Mouse (Mus musculus) kidney, embryonic 14.5 days (tissue): ENCODE results near the gene G3bp1. TPM values are rescaled to one million over a fixed set of nuclear protein-coding genes. Genes with fewer than 3 reads are reported as not detected.

ENCODE experiments used
- ATAC-seq: fragments of 200-750 bp; cut with Nextera tagmentation; 2 replicates; pipeline ENCODE4 v1.8.0; 2017; ENCODE audit warnings: moderate number of reproducible peaks, mild to moderate bottlenecking, moderate TSS enrichment, moderate library complexity; ENCODE audit not compliant: low FRiP score, low TSS enrichment
- H3K27ac ChIP-seq: fragments of 300-500 bp; sonication (generic); 2 replicates; pipeline ENCODE4 v1.5.1; 2014; ENCODE audit warnings: low read depth, mild to moderate bottlenecking, low read length, moderate library complexity, mixed read lengths
- H3K27me3 ChIP-seq: fragments of 300-500 bp; sonication (generic); 2 replicates; pipeline ENCODE4 v1.6.1; 2014; ENCODE audit warnings: mild to moderate bottlenecking, low read length; ENCODE audit not compliant: control insufficient read depth, insufficient read depth
- H3K36me3 ChIP-seq: fragments of 300-500 bp; sonication (generic); 2 replicates; pipeline ENCODE4 v1.6.1; 2014; ENCODE audit warnings: low read length, mixed read lengths; ENCODE audit not compliant: control insufficient read depth, insufficient read depth
- H3K4me1 ChIP-seq: fragments of 300-500 bp; sonication (generic); 2 replicates; pipeline ENCODE4 v1.6.1; 2014; ENCODE audit warnings: low read length, mixed read lengths; ENCODE audit not compliant: control insufficient read depth, insufficient read depth
- H3K4me2 ChIP-seq: fragments of 300-500 bp; sonication (generic); replicated peaks from 2 replicates; pipeline ENCODE4 v1.6.1; 2014; ENCODE audit warnings: low read depth, mild to moderate bottlenecking, low read length
- H3K4me3 ChIP-seq: fragments of 300-500 bp; sonication (generic); 2 replicates; pipeline ENCODE4 v1.5.1; 2014; ENCODE audit warnings: mild to moderate bottlenecking, low read length
- H3K9ac ChIP-seq: fragments of 300-500 bp; sonication (generic); 2 replicates; pipeline ENCODE4 v1.6.1; 2014; ENCODE audit warnings: low read depth, mild to moderate bottlenecking, low read length, moderate library complexity
- H3K9me3 ChIP-seq: fragments of 300-500 bp; sonication (generic); 2 replicates; pipeline ENCODE4 v1.6.1; 2016; ENCODE audit warnings: low read length; ENCODE audit not compliant: control insufficient read depth
- WGBS: fragments of 180-500 bp; shearing (Covaris S2); extraction: QIAGEN DNeasy Blood & Tissue Kit; methylation state at CpG from one replicate; pipeline ENCODE4 v1.1.7; 2014; 5-methylcytosine and 5-hydroxymethylcytosine counted together
- polyA plus RNA-seq: library from polyadenylated mRNA; unstranded; fragments of >200 nt; fragmentation: Nextera tagmentation; extraction: Ambion mirVana; gene quantifications from 2 replicates; pipeline ENCODE4 v1.2.1, GENCODE M21; 2014

The G3bp1 gene
- polyA plus RNA-seq, 1 experiment from 2014 or later, result 230 TPM

DNA sequence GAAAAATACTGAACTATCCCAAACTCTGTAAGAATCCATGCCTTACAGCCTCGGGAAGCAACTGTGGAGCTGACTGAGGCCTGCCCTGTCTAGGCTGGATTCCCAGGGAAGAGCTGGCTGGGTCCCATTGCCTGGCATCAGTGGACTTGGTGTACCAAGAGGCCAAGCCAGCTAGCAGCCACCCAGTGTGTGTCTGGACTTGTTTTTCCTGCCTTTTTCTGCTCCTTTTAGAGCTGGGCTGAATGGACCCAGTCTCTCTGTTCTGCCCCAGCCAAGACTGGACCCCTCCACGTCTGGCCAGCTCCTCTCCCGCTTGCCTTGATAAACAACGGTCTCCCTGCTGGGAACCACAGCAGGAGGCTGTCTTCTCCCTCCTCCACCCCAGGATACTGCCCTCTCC is 31.5 kb upstream of the G3bp1 start:
- H3K4me1 ChIP-seq, result no peaks in the 10 kb centered on the region
- H3K9me3 ChIP-seq, result no peaks in the 10 kb centered on the region
- ATAC-seq, result no peak
- H3K27me3 ChIP-seq, result no peaks in the 10 kb centered on the region
- H3K4me3 ChIP-seq, result no peak overlapping the region
- peak overlapping the region; percentile 14; the same call in 1 of the 2 replicates for H3K9ac ChIP-seq
- H3K4me2 ChIP-seq, result no peak overlapping the region
- WGBS, result 48% methylated on average over 4 of the region's 4 CpGs
- no peak overlapping the region for H3K27ac ChIP-seq
- no peaks in the 10 kb centered on the region for H3K36me3 ChIP-seq

DNA sequence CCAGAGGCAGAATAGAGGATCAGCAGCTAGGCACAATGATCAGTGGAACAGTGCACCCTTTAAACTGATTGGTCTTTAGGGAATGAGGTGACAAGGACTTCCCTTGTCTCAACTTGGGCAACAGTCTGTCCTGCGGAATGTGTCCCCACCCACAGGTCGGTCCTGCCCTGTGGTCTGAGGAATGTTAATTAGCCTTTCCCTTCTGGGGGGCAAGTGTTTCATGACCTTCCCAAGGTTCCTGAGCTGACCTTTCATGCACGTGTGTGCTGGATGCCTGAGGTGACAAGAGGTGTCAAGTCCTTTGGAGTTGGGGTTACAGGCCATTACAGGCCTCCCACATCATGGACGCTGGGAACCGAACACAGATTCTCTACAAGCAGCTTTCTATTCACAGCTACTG is 29.8 kb upstream of the G3bp1 start:
- Histone ChIP-seq H3K9me3 (no peaks in the 10 kb centered on the region), H3K9ac (no peak overlapping the region), H3K36me3 (no peaks in the 10 kb centered on the region), H3K4me2 (no peak overlapping the region), H3K27me3 (no peaks in the 10 kb centered on the region), H3K4me3 (no peak overlapping the region), H3K4me1 (no peaks in the 10 kb centered on the region), H3K27ac (no peak overlapping the region)
- WGBS, result 52% methylated on average over 5 of the region's 5 CpGs
- no peak for ATAC-seq

DNA sequence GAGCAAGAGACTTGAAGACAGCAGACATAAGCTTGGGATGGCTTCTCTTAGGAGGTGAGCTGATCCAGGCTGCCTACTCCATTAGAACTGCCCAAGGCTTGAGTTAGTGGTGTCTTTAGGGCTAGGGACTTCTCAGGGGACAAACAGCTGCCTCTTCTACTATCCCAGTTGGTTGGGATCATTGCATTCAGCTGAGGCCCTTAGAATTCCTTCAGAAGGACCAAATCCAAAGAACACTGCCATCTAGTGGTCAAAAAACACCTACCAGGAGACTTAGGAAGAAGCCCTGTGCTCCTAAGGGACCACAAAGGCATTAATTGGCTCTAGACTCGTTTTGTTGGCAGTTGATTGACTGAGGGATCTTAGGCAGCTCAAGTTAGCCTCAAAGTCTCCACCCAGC is 24.7 kb upstream of the G3bp1 start:
- Histone ChIP-seq H3K4me2 (no peak overlapping the region), H3K36me3 (peaks cover 13% of the 10 kb centered on the region), H3K27me3 (no peaks in the 10 kb centered on the region), H3K4me1 (no peaks in the 10 kb centered on the region), H3K4me3 (no peak overlapping the region), H3K9me3 (no peaks in the 10 kb centered on the region), H3K9ac (no peak overlapping the region), H3K27ac (no peak overlapping the region)
- ATAC-seq, result peak; percentile 20; the same call in 1 of the 2 replicates
- WGBS, result 0% methylated on average over 1 of the region's 1 CpGs

DNA sequence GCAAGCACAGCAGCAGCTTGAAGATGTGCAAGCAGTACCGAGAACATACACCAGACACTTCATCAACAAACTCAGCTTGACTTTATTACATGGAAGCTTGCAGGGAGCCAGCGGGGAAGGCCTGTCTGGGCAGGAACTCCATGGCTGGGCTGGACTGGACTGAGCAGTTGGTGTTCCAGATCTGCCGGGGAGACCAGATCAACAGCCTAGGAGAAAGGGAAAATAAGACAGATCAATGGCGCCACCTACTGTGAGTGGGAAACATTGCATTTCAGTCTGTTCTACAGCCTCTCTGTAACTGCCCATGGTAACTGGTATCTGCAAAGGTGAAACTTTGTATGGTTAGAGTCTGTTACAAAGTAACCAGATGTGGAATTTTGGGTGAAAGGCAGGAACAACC is 22.9 kb upstream of the G3bp1 start:
- ATAC-seq, result peak; percentile 68
- no peak overlapping the region for H3K9ac ChIP-seq
- H3K4me2 ChIP-seq, result no peak overlapping the region
- no peaks in the 10 kb centered on the region for H3K9me3 ChIP-seq
- no peaks in the 10 kb centered on the region for H3K27me3 ChIP-seq
- WGBS, result 21% methylated on average over 4 of the region's 4 CpGs
- peaks cover 27% of the 10 kb centered on the region for H3K36me3 ChIP-seq
- no peaks in the 10 kb centered on the region for H3K4me1 ChIP-seq
- H3K4me3 ChIP-seq, result no peak overlapping the region
- H3K27ac ChIP-seq, result no peak overlapping the region

DNA sequence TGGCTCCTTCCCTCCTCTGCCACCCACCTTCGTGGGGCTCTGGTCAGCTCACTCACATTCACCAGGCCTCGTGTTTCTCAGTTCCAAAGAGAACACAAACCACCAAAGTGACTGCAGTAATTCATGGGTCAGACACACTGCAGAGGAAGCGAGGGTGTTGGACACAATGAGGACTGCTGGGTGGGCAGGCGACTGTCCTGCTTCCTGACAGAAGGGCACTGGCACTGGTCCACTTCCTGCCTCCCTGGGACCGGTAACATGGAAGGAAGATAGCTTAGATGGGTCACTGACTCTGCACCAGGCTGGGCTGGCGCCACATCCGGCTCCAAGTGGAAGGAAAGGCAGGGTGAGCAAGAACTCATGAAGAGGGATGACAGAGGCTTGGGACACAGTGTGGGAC is 20.0 kb upstream of the G3bp1 start:
- no peak overlapping the region for H3K4me3 ChIP-seq
- 48% methylated on average over 7 of the region's 7 CpGs for WGBS
- no peaks in the 10 kb centered on the region for H3K4me1 ChIP-seq
- peak overlapping the region; percentile 47; the same call in 1 of the 2 replicates for H3K27ac ChIP-seq
- H3K9me3 ChIP-seq, result no peaks in the 10 kb centered on the region
- H3K4me2 ChIP-seq, result no peak overlapping the region
- peak; percentile 19; the same call in 1 of the 2 replicates for ATAC-seq
- no peak overlapping the region for H3K9ac ChIP-seq
- no peaks in the 10 kb centered on the region for H3K27me3 ChIP-seq
- H3K36me3 ChIP-seq, result peaks cover 27% of the 10 kb centered on the region

DNA sequence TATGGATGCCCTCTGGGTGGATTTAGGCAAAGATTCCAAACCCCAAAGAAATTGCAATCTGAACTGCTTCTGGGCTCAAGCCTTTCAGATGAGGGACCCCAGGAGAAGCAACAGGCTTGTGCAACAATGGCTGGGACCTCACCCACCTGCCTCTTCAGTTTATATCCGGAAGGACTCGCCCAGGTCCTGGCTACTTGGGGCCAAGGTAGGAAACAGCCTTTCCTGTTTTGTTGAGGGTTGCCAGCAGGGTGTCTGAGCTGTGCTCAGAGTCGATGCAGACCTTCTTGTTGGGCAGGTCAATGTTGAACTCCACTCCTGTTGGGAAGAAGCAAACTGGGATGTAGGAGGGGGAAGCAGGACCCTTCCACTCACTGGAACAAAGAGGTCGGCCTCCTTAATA is 19.2 kb upstream of the G3bp1 start:
- Histone ChIP-seq H3K27ac (peak overlapping the region; percentile 47; the same call in 1 of the 2 replicates), H3K4me2 (no peak overlapping the region), H3K9me3 (no peaks in the 10 kb centered on the region), H3K4me1 (no peaks in the 10 kb centered on the region), H3K27me3 (no peaks in the 10 kb centered on the region), H3K36me3 (peaks cover 27% of the 10 kb centered on the region), H3K9ac (no peak overlapping the region), H3K4me3 (no peak overlapping the region)
- ATAC-seq, result no peak
- 75% methylated on average over 4 of the region's 4 CpGs for whole genome bisulfite sequencing

DNA sequence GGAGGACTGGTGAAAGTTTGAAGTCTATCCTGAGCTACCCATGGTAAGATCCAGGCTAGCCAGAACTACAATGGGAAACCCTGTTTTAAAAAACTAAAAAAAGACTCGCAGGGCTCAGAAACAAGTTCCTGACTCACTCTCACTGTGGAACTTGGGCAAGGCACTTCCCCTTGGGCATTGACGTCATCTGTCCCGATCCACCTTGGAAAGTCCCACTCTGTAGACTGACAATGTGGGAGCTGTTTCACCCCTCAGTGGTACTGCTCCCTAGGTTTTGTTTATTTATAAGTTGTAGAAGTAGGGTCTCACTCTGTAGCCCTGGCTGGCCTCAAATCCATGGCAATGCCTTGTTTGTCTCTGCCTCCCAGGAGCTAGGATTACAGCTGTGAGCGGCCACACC is 15.8 kb upstream of the G3bp1 start:
- Histone ChIP-seq H3K4me1 (peaks cover 3% of the 10 kb centered on the region; the same call in 1 of the 2 replicates), H3K4me2 (no peak overlapping the region), H3K27me3 (no peaks in the 10 kb centered on the region), H3K9me3 (no peaks in the 10 kb centered on the region), H3K4me3 (no peak overlapping the region), H3K9ac (no peak overlapping the region), H3K36me3 (peaks cover 24% of the 10 kb centered on the region), H3K27ac (no peak overlapping the region)
- WGBS, result 85% methylated on average over 4 of the region's 4 CpGs
- ATAC-seq, result no peak

DNA sequence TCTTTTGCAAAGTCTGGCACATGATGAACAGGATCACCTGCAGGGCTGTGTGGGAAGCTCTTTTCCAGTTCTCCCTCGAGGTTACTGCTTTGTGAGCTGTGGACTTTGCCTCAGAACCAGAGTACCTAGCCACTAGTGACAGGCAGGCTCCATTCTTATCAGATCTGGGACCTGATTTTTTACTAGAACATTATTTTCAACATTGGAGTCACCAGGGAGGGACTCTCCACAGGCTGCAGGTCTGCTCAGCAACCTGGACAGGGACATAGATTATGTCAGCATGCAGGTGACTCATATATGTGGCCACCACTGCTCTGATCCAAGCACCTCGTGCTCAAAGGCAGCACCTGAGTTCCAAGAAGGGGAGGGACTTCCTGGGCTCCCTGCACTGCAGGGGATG is 14.3 kb upstream of the G3bp1 start:
- peaks cover 17% of the 10 kb centered on the region for H3K4me1 ChIP-seq
- no peak overlapping the region for H3K27ac ChIP-seq
- H3K36me3 ChIP-seq, result peaks cover 11% of the 10 kb centered on the region
- no peaks in the 10 kb centered on the region for H3K9me3 ChIP-seq
- H3K27me3 ChIP-seq, result no peaks in the 10 kb centered on the region
- no peak overlapping the region for H3K4me3 ChIP-seq
- H3K4me2 ChIP-seq, result no peak overlapping the region
- ATAC-seq, result no peak
- H3K9ac ChIP-seq, result no peak overlapping the region
- 64% methylated on average over 2 of the region's 2 CpGs for WGBS

DNA sequence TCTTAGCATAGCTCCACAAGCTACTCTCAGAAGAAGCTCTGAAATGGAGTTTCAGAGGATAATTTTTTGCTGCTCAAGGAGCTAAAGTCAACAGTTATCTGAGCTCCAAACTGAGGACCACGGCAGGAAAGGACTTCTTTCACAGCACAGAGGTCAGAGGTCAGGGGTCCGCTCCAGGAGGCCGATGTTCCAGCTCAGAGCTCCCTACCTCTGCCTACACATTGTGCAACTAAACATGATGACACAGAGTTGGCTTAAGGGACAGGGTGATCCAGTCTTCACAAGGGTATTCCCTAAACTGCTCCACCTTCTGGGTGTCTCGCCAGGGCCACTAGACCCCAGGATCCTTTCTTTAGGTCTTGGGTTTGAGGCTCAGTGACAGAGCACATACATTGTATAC is 11.0 kb upstream of the G3bp1 start:
- peaks cover 22% of the 10 kb centered on the region for H3K4me1 ChIP-seq
- H3K9ac ChIP-seq, result no peak overlapping the region
- 39% methylated on average over 4 of the region's 4 CpGs for WGBS
- H3K27me3 ChIP-seq, result no peaks in the 10 kb centered on the region
- no peak for ATAC-seq
- H3K4me2 ChIP-seq, result no peak overlapping the region
- H3K9me3 ChIP-seq, result no peaks in the 10 kb centered on the region
- H3K36me3 ChIP-seq, result no peaks in the 10 kb centered on the region; the same call in 1 of the 2 replicates
- no peak overlapping the region for H3K27ac ChIP-seq
- no peak overlapping the region for H3K4me3 ChIP-seq
